Mouse (Mus musculus) left cerebral cortex, postnatal 14 days (tissue): Measurements from ENCODE around the gene Kdm5c. TPM values are rescaled to one million over a fixed set of nuclear protein-coding genes. Genes with fewer than 3 reads are reported as not detected.
"Not testable (repeated sequence)": the region's sequence is repeated elsewhere in the genome, so short reads cannot be mapped to it uniquely, and the experiment has no call there.

ENCODE experiments used
- DNase-seq, 2 experiments: peaks; one replicate each; pipeline ENCODE4 v3.0.0; 2021 to 2022; ENCODE audit warnings: low spot score in 2 of 2, mixed read lengths in 1 of 2
- intact Hi-C: fragments of 180-260 bp; cut with DNase I; formaldehyde crosslinking; loops from one replicate; pipeline ENCODE4 v1.15.1; 2025
- long read RNA-seq, 2 experiments: library from polyadenylated mRNA; stranded (forward); transcript quantifications; one replicate each; pipeline ENCODE4 v2.0.0; 2021
- total RNA-seq, 2 experiments: library from RNA; stranded (reverse); gene quantifications; 2 replicates each; pipeline ENCODE4 v1.2.3; 2021

Gene Kdm5c
- 10 to 100 TPM; 59.4 to 69.8 TPM for total RNA-seq
- long read RNA-seq, experiment 1, full-length matches to known transcripts, result 9 of 19 reads
- long read RNA-seq, experiment 1, partial matches to known transcripts, result 9 of 19 reads
- long read RNA-seq, experiment 1, other reads (novel, unspliced or antisense), result 1 of 19 reads
- long read RNA-seq, experiment 2, full-length matches to known transcripts, result 7 of 16 reads
- long read RNA-seq, experiment 2, partial matches to known transcripts, result 6 of 16 reads
- long read RNA-seq, experiment 2, other reads (novel, unspliced or antisense), result 3 of 16 reads

- intact Hi-C loops, result no loop called here
- peak; percentile 96 to 100 for DNase-seq
Observed at GRCm38 (mm10) chrX:152232781-152233763, at the start of gene Kdm5c. Gene Kdm5c (plus strand): TSS chrX:152233020.

GRCm38 (mm10) chrX:152187151-152187550 lies 45.7 kb upstream of the Kdm5c start:
- no peak for DNase-seq
- intact Hi-C loops, result no loop called here

GRCm38 (mm10) chrX:152191266-152191665 lies 41.6 kb upstream of the Kdm5c start:
- DNase-seq, result no peak
- intact Hi-C loops, result no loop called here

DNA sequence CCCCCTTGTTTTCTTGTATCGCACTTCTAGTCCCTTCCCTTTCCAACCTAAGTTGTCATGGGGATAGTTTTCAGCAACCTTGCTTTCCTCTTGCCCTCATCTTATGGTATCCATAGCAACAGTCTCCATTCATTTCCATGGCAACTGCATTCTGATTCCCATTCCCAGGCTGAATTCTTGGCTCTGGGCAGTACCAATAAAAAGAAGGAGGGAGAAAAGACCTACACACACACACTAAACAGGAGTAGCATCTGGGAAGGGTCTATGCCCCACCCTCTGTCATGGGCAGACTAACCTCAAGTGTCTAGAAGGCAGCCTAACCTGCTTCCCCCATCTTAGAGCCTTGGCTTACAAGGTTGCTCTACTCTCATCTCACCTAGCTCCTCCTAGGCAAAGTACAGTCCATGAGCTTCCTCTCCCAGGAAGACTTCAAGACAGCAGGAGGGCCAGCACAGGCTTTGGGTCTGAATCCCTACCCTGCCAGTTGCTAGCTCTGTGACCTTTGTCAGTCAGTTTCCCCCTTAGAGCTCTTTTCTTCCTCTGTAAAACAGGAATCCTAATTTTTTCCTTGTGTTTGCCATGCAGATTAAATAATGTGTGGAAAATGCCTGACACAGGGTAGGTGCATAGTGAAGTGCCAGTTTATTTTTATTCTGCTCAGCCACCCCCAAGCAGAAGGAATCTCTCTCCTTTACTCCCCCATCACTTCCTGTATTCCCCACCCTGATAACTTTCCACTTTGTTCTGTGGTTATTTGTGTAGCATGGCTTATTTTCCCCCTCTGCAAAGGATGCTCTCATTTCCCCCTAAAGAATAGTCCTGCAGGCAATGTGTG lies 34.8 kb upstream of the Kdm5c start:
- intact Hi-C loops, result no loop called here
- DNase-seq, result peak in 1 of 2 experiments; percentile 76

- intact Hi-C loops, result no loop called here
- no peak for DNase-seq
Observed at GRCm38 (mm10) chrX:152201737-152202421, 30.9 kb upstream of the Kdm5c start.

- intact Hi-C loops, result no loop called here
- DNase-seq, result no peak
Observed at GRCm38 (mm10) chrX:152202422-152203103, 30.3 kb upstream of the Kdm5c start.

GRCm38 (mm10) chrX:152203247-152203646 lies 29.6 kb upstream of the Kdm5c start:
- intact Hi-C loops, result no loop called here
- no peak for DNase-seq

- no peak for DNase-seq
- intact Hi-C loops, result no loop called here
Observed at GRCm38 (mm10) chrX:152205486-152205885, 27.3 kb upstream of the Kdm5c start.

DNA sequence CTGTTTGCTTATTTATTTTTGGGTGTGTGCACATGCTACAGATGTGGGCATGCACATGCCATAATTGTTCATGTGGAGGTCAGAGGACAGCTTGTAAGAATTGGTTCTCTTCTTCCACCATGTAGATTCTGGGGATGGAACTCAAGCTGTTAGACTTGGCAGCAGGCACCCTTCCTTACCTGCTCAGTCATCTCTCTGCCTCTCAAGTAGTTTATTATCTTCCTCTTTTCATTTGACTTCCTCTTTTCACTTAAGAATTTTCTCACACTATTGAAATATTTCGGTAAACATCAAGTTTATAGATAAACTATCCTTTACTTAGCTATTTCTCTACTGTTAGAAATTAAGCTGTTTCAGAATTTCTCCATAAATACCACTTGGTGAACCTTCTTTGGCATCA lies 18.1 kb upstream of the Kdm5c start:
- no peak for DNase-seq
- intact Hi-C loops, result no loop called here

- no peak for DNase-seq
- intact Hi-C loops, result no loop called here
Observed at GRCm38 (mm10) chrX:152218529-152218928, 14.3 kb upstream of the Kdm5c start.

DNA sequence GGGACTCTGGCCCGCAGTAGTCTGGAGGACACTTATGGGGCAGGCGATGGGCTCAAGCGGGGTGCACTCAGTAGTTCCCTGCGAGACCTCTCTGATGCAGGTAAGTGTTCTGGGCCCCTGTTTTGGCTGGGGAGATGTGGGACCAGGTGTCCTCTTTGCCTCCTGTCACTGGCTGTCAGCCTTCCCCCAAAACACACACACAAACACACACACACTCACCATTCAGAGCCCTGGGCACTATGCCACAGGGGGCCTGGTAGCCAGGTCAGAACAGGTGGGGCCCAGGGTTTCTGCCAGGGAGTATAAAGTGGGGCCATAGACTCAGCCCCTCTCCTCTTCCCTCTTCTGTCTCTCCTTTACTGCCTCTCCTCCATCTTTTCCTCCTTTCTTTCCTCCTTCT lies 11.1 kb upstream of the Kdm5c start:
- intact Hi-C loops, result no loop called here
- DNase-seq, result no peak

DNA sequence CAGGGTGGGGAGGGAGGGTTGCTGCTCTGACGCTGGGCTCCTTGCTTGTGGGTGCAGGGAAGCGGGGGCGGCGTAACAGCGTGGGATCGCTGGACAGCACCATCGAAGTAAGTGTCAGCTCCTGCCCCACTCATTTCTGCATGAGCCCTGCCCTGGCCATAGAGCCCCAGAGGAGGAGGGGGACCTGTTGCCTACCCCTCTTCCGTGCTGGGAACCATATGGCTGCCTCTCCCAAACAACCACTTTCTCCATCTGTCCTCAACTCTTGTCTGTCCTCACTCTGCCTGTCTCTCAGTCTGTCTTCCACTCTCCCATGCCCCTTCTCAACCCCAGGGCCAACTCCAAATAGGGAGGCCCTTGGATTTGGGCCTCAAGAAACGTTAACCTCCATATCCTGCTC lies 10.6 kb upstream of the Kdm5c start:
- DNase-seq, result no peak
- intact Hi-C loops, result no loop called here

- intact Hi-C loops, result no loop called here
- DNase-seq, result no peak
Observed at GRCm38 (mm10) chrX:152223313-152223712, 9.5 kb upstream of the Kdm5c start.

DNA sequence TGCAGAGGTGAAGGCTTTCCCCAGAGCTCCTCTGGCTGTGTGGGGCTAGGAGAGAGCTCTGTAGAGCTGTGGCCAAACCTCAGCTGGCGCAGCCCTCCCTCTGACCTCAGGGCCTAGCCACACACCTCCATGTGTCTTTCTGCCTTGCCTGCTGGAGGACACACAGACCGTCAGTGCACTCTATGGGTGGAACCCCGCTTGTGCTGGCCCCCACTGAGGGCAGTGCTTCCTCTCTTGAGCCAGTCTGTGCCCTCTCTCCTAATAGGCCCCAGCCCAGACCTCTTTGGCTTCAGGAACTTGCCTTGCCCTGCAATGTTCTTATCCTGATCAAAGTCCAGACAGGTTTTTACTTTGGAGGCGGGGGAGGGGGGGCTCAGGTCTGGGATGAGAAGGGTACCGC lies 8.5 kb upstream of the Kdm5c start:
- intact Hi-C loops, result no loop called here
- DNase-seq, result no peak

DNA sequence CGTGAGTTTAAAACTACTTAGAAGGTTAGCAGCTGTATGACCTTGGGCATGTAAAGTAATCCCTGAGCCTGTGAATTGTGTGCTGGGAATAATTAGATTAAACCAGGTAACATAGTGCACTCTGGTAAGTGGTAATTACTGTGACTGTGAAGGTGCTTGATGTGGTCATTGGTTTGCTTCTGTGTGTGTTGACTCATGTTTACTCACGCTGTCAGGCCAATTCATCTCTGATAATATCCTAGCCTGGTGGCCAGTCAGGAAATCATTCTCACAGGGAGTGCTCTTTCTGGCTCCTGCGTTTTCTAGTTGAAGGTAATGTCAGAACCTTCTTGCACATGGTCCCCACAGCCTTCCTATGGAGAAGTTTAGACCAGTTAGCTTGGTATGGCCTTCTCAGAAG lies 1.3 kb downstream of the Kdm5c start:
- intact Hi-C loops, result no loop called here
- DNase-seq, result no peak

- intact Hi-C loops, result no loop called here
- no peak for DNase-seq
Observed at GRCm38 (mm10) chrX:152235758-152236157, 2.9 kb downstream of the Kdm5c start.

- DNase-seq, intact Hi-C loops: not testable (repeated sequence)
Observed at GRCm38 (mm10) chrX:152243140-152243539, 10.3 kb downstream of the Kdm5c start.

DNA sequence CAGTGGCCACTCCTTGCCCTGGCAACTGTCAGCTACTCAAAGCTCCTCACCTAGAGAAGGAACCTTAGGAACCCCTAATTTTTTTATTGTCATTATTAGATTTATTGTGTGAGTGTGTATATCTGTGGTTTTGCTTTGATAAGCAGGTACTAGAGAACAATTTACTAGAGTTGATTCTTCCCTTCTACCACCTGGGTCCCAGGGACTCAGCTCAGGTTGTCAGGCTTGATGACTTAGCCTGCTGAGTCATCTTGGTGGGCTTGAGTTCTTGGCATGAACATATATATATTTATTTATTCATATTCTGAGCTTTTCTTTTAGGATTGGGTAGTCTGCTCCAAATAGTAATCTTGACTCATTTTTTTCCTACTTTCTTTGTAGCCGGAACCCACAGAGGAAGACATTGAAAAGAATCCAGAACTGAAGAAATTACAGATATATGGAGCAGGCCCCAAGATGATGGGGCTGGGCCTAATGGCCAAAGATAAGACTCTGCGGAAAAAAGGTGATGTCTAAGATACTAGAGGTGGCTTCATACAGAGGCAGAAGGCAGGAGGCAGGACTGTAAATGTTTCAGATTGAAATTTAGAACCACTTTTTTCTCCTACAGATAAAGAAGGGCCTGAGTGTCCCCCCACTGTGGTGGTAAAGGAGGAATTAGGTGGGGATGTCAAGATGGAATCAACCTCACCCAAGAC lies 11.8 kb downstream of the Kdm5c start:
- intact Hi-C loops, result no loop called here

More for the DNA sequence above, 11.8 kb downstream of the Kdm5c start:
- DNase-seq, result no peak
